Mouse (Mus musculus): ENCODE data around the gene Camk2b. TPM values are rescaled to one million over a fixed set of nuclear protein-coding genes. Genes with fewer than 3 reads are reported as not detected.

The Camk2b gene
- 0.17 TPM for polyA plus RNA-seq (2014; fragmentation: Illumina TruSeq; extraction: RNeasy Lipid Tissue Mini Kit (QIAGEN cat#74804))

GRCm38 (mm10) chr11:6066176-6066575 lies at the start of gene Camk2b:
Camk2b (minus strand) TSS chr11:6066362.

GRCm38 (mm10) chr11:5955546-5956276 lies 110.5 kb downstream of the Camk2b start, which contains the start of gene Ykt6:
Ykt6 (plus strand) TSS chr11:5955693.

GRCm38 (mm10) chr11:5949586-5950352 lies 116.4 kb downstream of the Camk2b start, which contains the start of gene Gck:
Gck (minus strand) TSS chr11:5950081.

Other genes starting within 250 kb of the Camk2b start
- 0.37 TPM for gene Polm, start 228.3 kb downstream of the Camk2b start, polyA plus RNA-seq (2014; fragmentation: Illumina TruSeq; extraction: RNeasy Lipid Tissue Mini Kit (QIAGEN cat#74804))
- gene Aebp1, start 204.4 kb downstream of the Camk2b start, polyA plus RNA-seq (2014; fragmentation: Illumina TruSeq; extraction: RNeasy Lipid Tissue Mini Kit (QIAGEN cat#74804)) = 13.1 TPM
- gene Pold2, start 188.1 kb downstream of the Camk2b start, polyA plus RNA-seq (2014; fragmentation: Illumina TruSeq; extraction: RNeasy Lipid Tissue Mini Kit (QIAGEN cat#74804)) = 0.46 TPM
- gene Myl7, start 167.6 kb downstream of the Camk2b start, polyA plus RNA-seq (2014; fragmentation: Illumina TruSeq; extraction: RNeasy Lipid Tissue Mini Kit (QIAGEN cat#74804)) = not detected
- gene Gck, start 116.3 kb downstream of the Camk2b start, polyA plus RNA-seq (2014; fragmentation: Illumina TruSeq; extraction: RNeasy Lipid Tissue Mini Kit (QIAGEN cat#74804)) = not detected
- 40.7 TPM for gene Ykt6, start 110.7 kb downstream of the Camk2b start, polyA plus RNA-seq (2014; fragmentation: Illumina TruSeq; extraction: RNeasy Lipid Tissue Mini Kit (QIAGEN cat#74804))
- not detected for gene A730071L15Rik, start 133.7 kb upstream of the Camk2b start, polyA plus RNA-seq (2014; fragmentation: Illumina TruSeq; extraction: RNeasy Lipid Tissue Mini Kit (QIAGEN cat#74804))
- gene Nudcd3, start 134.1 kb upstream of the Camk2b start, polyA plus RNA-seq (2014; fragmentation: Illumina TruSeq; extraction: RNeasy Lipid Tissue Mini Kit (QIAGEN cat#74804)) = 21.9 TPM
- not detected for gene Npc1l1, start 163.8 kb upstream of the Camk2b start, polyA plus RNA-seq (2014; fragmentation: Illumina TruSeq; extraction: RNeasy Lipid Tissue Mini Kit (QIAGEN cat#74804))
- gene Ddx56, start 201.4 kb upstream of the Camk2b start, polyA plus RNA-seq (2014; fragmentation: Illumina TruSeq; extraction: RNeasy Lipid Tissue Mini Kit (QIAGEN cat#74804)) = 8.7 TPM
- 46.5 TPM for gene Tmed4, start 208.5 kb upstream of the Camk2b start, polyA plus RNA-seq (2014; fragmentation: Illumina TruSeq; extraction: RNeasy Lipid Tissue Mini Kit (QIAGEN cat#74804))
- gene Ogdh, start 225.3 kb upstream of the Camk2b start, polyA plus RNA-seq (2014; fragmentation: Illumina TruSeq; extraction: RNeasy Lipid Tissue Mini Kit (QIAGEN cat#74804)) = 64.3 TPM

All from ovary, adult 10 weeks (tissue).